Mouse (Mus musculus) forebrain, embryonic 14.5 days (tissue): ENCODE results near the gene Prb1. TPM values are rescaled to one million over a fixed set of nuclear protein-coding genes. Genes with fewer than 3 reads are reported as not detected.
"Not testable (repeated sequence)": the region's sequence is repeated elsewhere in the genome, so short reads cannot be mapped to it uniquely, and the experiment has no call there.

Source experiments
- ATAC-seq: fragments of 200-750 bp; cut with Nextera tagmentation; 2 replicates; pipeline ENCODE4 v1.8.0; 2017; ENCODE audit warnings: mild to moderate bottlenecking, moderate library complexity
- DNase-seq: peaks from one replicate; pipeline ENCODE4 v3.0.0-alpha.2; 2015; ENCODE audit warnings: low spot score
- H3K27ac ChIP-seq: fragments of 300-500 bp; sonication (generic); 2 replicates; pipeline ENCODE4 v1.5.1; 2014; ENCODE audit warnings: low read depth, mild to moderate bottlenecking, control low read depth, low read length, moderate library complexity
- H3K27me3 ChIP-seq: fragments of 300-500 bp; sonication (generic); replicated peaks from 2 replicates; pipeline ENCODE4 v1.6.1; 2014; ENCODE audit warnings: low read length, control low read depth, mixed read lengths; ENCODE audit not compliant: control insufficient read depth, insufficient read depth
- H3K36me3 ChIP-seq: fragments of 300-500 bp; sonication (generic); 2 replicates; pipeline ENCODE4 v1.6.1; 2014; ENCODE audit warnings: low read length, control low read depth; ENCODE audit not compliant: control insufficient read depth, insufficient read depth
- H3K4me1 ChIP-seq: fragments of 300-500 bp; sonication (generic); 2 replicates; pipeline ENCODE4 v1.6.1; 2014; ENCODE audit warnings: antibody characterized with exemption, low read length, control low read depth; ENCODE audit not compliant: control insufficient read depth, insufficient read depth
- H3K4me2 ChIP-seq: fragments of 300-500 bp; sonication (generic); 2 replicates; pipeline ENCODE4 v1.6.1; 2014; ENCODE audit warnings: mild to moderate bottlenecking, control low read depth, low read length
- H3K4me3 ChIP-seq: fragments of 300-500 bp; sonication (generic); 2 replicates; pipeline ENCODE4 v1.5.1; 2014; ENCODE audit warnings: low read depth, low read length, control low read depth
- H3K9ac ChIP-seq: fragments of 300-500 bp; sonication (generic); 2 replicates; pipeline ENCODE4 v1.6.1; 2014; ENCODE audit warnings: mild to moderate bottlenecking, low read length, control low read depth, moderate library complexity
- H3K9me3 ChIP-seq: fragments of 300-500 bp; sonication (generic); replicated peaks from 2 replicates; pipeline ENCODE4 v1.6.1; 2016; ENCODE audit warnings: low read length, control low read depth, mixed read lengths; ENCODE audit not compliant: control insufficient read depth
- polyA plus RNA-seq: library from polyadenylated mRNA; unstranded; fragments of >200 nt; fragmentation: Nextera tagmentation; extraction: Ambion mirVana; gene quantifications from 2 replicates; pipeline ENCODE4 v1.2.1, GENCODE M21; 2014

Gene Prb1
- polyA plus RNA-seq, result not detected in 2 replicates

DNA sequence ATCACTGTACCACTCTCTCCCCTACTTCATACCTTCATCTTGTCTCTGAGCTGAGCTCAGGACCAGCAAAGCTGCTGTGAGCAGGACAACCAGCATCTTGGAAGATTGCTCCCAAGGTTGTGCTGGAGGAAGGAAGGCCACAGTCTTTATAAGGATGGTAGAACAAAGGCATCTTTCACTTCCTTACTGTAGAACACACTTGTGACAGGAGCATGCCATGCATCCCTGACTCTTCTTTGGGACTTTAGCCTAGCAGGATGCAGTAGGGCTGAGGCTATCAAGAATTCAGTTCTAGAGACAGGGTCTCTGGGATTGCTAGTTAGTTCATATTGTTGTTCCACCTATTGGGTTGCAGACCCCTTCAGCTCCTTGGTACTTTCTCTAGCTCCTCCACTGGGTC lies at the start of gene Prb1:
Gene Prb1, minus strand, starts transcription at position 101 of the 400 bp plus-strand sequence.
- not testable (repeated sequence) for H3K27ac ChIP-seq, ATAC-seq, H3K4me3 ChIP-seq, H3K27me3 ChIP-seq, DNase-seq, H3K9me3 ChIP-seq, H3K9ac ChIP-seq, H3K4me1 ChIP-seq, H3K4me2 ChIP-seq, H3K36me3 ChIP-seq

Other genes with a start within 250 kb of the Prb1 start
- not detected in 2 replicates for gene Prpmp5, start 104.2 kb upstream of the Prb1 start, polyA plus RNA-seq
- gene Gm8882, start 153.6 kb upstream of the Prb1 start, polyA plus RNA-seq, result not detected in 2 replicates